Mouse (Mus musculus): Measurements from ENCODE around the gene Gm20219. TPM values are rescaled to one million over a fixed set of nuclear protein-coding genes. Genes with fewer than 3 reads are reported as not detected.

Gm20219 gene
- polyA plus RNA-seq (2012; rRNA removed), result 0.30 and 0.31 TPM in 2 replicates

GRCm38 (mm10) chr17:56554122-56554551, at the start of gene Gm20219:
Gene Gm20219, minus strand, starts transcription at chr17:56554387.

GRCm38 (mm10) chr17:56584257-56585130, 30.3 kb upstream of the Gm20219 start, which contains the start of the genes Safb2 and Safb:
Gene Safb2, minus strand, starts transcription at chr17:56584585.
Gene Safb, plus strand, starts transcription at chr17:56584825.

GRCm38 (mm10) chr17:56512310-56512709, 41.9 kb downstream of the Gm20219 start, which contains the start of gene Znrf4:
Gene Znrf4, minus strand, starts transcription at chr17:56512431.

Other genes starting within 250 kb of the Gm20219 start
- gene Kdm4b, start 228.3 kb downstream of the Gm20219 start, polyA plus RNA-seq (2012; rRNA removed), result 5.8 and 6.7 TPM in 2 replicates
- 15.9 and 17.3 TPM in 2 replicates for gene Ptprs, start 77.9 kb downstream of the Gm20219 start, polyA plus RNA-seq (2012; rRNA removed)
- gene Znrf4, start 42.0 kb downstream of the Gm20219 start, polyA plus RNA-seq (2012; rRNA removed), result not detected in 2 replicates
- 26.2 and 32.8 TPM in 2 replicates for gene Safb2, start 30.2 kb upstream of the Gm20219 start, polyA plus RNA-seq (2012; rRNA removed)
- gene Safb, start 30.4 kb upstream of the Gm20219 start, polyA plus RNA-seq (2012; rRNA removed), result 30.5 and 36.2 TPM in 2 replicates
- 112 and 130 TPM in 2 replicates for gene 2410015M20Rik, start 55.4 kb upstream of the Gm20219 start, polyA plus RNA-seq (2012; rRNA removed)
- 2,016 and 2,146 TPM in 2 replicates for gene Rpl36, start 59.0 kb upstream of the Gm20219 start, polyA plus RNA-seq (2012; rRNA removed)
- 49.0 and 55.3 TPM in 2 replicates for gene Lonp1, start 72.5 kb upstream of the Gm20219 start, polyA plus RNA-seq (2012; rRNA removed)
- 0.78 and 0.80 TPM in 2 replicates for gene Catsperd, start 73.8 kb upstream of the Gm20219 start, polyA plus RNA-seq (2012; rRNA removed)
- 29.8 and 33.2 TPM in 2 replicates for gene Ranbp3, start 118.9 kb upstream of the Gm20219 start, polyA plus RNA-seq (2012; rRNA removed)
- 126 and 130 TPM in 2 replicates for gene Ndufa11, start 163.4 kb upstream of the Gm20219 start, polyA plus RNA-seq (2012; rRNA removed)
- gene Vmac, start 163.6 kb upstream of the Gm20219 start, polyA plus RNA-seq (2012; rRNA removed), result 3.6 and 3.7 TPM in 2 replicates
- gene Nrtn, start 203.1 kb upstream of the Gm20219 start, polyA plus RNA-seq (2012; rRNA removed), result 1.1 and 1.3 TPM in 2 replicates
- gene Dus3l, start 210.4 kb upstream of the Gm20219 start, polyA plus RNA-seq (2012; rRNA removed), result 13.6 and 16.6 TPM in 2 replicates
- 0.54 and 0.63 TPM in 2 replicates for gene Prr22, start 215.9 kb upstream of the Gm20219 start, polyA plus RNA-seq (2012; rRNA removed)

Data from liver, embryonic 18 days (tissue).